Mouse (Mus musculus) cortical plate, adult 2 months (tissue): ENCODE measurements around the gene 1700001K19Rik.
"Not testable (repeated sequence)": the region's sequence is repeated elsewhere in the genome, so short reads cannot be mapped to it uniquely, and the experiment has no call there.

ENCODE experiments used
- CTCF ChIP-seq: fragments of 200-500 bp; IDR thresholded peaks from 2 replicates; pipeline ENCODE4 v1.5.1; 2011; ENCODE audit warnings: mild to moderate bottlenecking, control low read depth, low read length; ENCODE audit not compliant: insufficient read depth; ENCODE audit errors: extremely low read depth
- POLR2A ChIP-seq: fragments of 200-500 bp; IDR thresholded peaks from 2 replicates; pipeline ENCODE4 v1.6.1; 2011; ENCODE audit warnings: mild to moderate bottlenecking, low read length, control low read depth; ENCODE audit not compliant: insufficient read depth; ENCODE audit errors: extremely low read depth

GRCm38 (mm10) chr12:110705419-110705818 lies 23.0 kb upstream of the 1700001K19Rik start:
- TF ChIP-seq POLR2A, CTCF: not testable (repeated sequence)
